Mouse (Mus musculus): Measurements from ENCODE around the gene Hes7.

The Hes7 gene

GRCm38 (mm10) chr11:69119446-69120155, 603 bp upstream of the Hes7 start:
- no peak for DNase-seq (ENCODE audit: low spot score)

- no peak for DNase-seq (ENCODE audit: low spot score)
These were observed 967 bp downstream of the Hes7 start for GRCm38 (mm10) chr11:69121001-69121740.

GRCm38 (mm10) chr11:69121741-69122335, 1.6 kb downstream of the Hes7 start:
- no peak for DNase-seq (ENCODE audit: low spot score)

GRCm38 (mm10) chr11:69122336-69122951, 2.2 kb downstream of the Hes7 start, which contains the start of gene 9130213A22Rik:
Gene 9130213A22Rik, minus strand, starts transcription at chr11:69122589.
- DNase-seq (ENCODE audit: low spot score): peak; percentile 75

- peak; percentile 93 for DNase-seq (ENCODE audit: low spot score)
These were observed 3.0 kb downstream of the Hes7 start for GRCm38 (mm10) chr11:69123056-69123692.

- DNase-seq (ENCODE audit: low spot score): peak; percentile 96
These were observed 3.7 kb downstream of the Hes7 start for GRCm38 (mm10) chr11:69123693-69124497.

GRCm38 (mm10) chr11:69124498-69124847, 4.3 kb downstream of the Hes7 start:
- DNase-seq (ENCODE audit: low spot score): peak; percentile 87

GRCm38 (mm10) chr11:69125041-69125851, 5.0 kb downstream of the Hes7 start:
- DNase-seq (ENCODE audit: low spot score): peak; percentile 88

- DNase-seq (ENCODE audit: low spot score): no peak
These were observed 5.5 kb downstream of the Hes7 start, which contains the start of gene Aloxe3 for GRCm38 (mm10) chr11:69125852-69125918. Gene Aloxe3, plus strand, starts transcription at chr11:69125896.

- DNase-seq (ENCODE audit: low spot score): no peak
These were observed 5.9 kb downstream of the Hes7 start for GRCm38 (mm10) chr11:69125919-69126705.

- DNase-seq (ENCODE audit: low spot score): no peak
These were observed 6.5 kb downstream of the Hes7 start for GRCm38 (mm10) chr11:69126706-69127095.

- DNase-seq (ENCODE audit: low spot score): no peak
These were observed 8.4 kb downstream of the Hes7 start for GRCm38 (mm10) chr11:69128426-69129122.

- DNase-seq (ENCODE audit: low spot score): no peak
These were observed 13.3 kb downstream of the Hes7 start for GRCm38 (mm10) chr11:69133566-69133922.

- DNase-seq (ENCODE audit: low spot score): no peak
These were observed 13.9 kb downstream of the Hes7 start for GRCm38 (mm10) chr11:69133923-69134621.

GRCm38 (mm10) chr11:69134622-69134968, 14.4 kb downstream of the Hes7 start:
- no peak for DNase-seq (ENCODE audit: low spot score)

- DNase-seq (ENCODE audit: low spot score): no peak
These were observed 15.2 kb downstream of the Hes7 start for GRCm38 (mm10) chr11:69135361-69135760.

GRCm38 (mm10) chr11:69147546-69147945, 27.3 kb downstream of the Hes7 start:
- no peak for DNase-seq (ENCODE audit: low spot score)

GRCm38 (mm10) chr11:69148451-69148960, 28.3 kb downstream of the Hes7 start:
- peak; percentile 22 for DNase-seq (ENCODE audit: low spot score)

- DNase-seq (ENCODE audit: low spot score): no peak
These were observed 29.5 kb downstream of the Hes7 start for GRCm38 (mm10) chr11:69149728-69150127.

Data from adipocyte (in vitro differentiated cells).